Mouse (Mus musculus): ENCODE results near the gene Magi2.

DNA sequence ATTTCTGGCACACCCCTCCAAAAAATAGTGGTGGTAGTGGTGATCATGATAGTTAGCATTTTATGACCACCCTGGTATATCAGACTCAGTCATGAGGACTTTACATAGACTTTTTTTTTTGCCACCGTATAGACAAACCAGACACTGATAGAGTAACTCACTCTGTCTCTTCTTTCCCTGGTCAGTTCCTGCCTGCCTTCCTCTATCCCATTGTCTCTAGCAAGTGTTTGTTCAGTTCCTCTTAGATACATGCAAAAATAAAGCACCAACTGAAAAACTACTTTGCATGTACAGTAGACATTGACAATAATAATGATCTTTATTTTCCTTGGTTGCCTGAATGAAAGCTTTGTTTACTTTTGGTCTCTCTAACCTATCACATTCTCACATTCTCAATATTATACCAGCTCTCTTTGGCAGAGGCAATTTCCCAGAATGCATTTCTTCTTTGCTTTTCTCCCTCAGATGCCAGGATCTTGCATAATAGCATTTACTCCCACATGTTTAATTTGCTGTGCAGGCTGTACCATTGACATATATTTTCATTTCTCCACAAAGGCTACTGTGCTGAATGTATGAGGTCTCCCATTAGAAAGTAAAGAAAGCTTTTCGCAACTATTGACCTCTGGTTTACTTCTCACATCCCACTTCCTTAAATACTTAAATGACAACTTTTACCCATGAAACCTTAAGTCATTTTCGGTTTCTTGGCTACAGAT is 1029.5 kb downstream of the Magi2 start:
- no peak for TF ChIP-seq CTCF (IDR thresholded peaks at IDR 0.05; ENCODE audit: control insufficient read depth, insufficient read depth, insufficient read length)
- TF ChIP-seq MYOD1 (IDR thresholded peaks at IDR 0.05; ENCODE audit: control insufficient read depth, insufficient read length, low read depth) = no peak
- no peak for TF ChIP-seq MAX (IDR thresholded peaks at IDR 0.05)
- TF ChIP-seq USF1 (IDR thresholded peaks at IDR 0.05; ENCODE audit: low read depth) = no peak

Data from C2C12 (cell line).